Mouse (Mus musculus): ENCODE measurements at regions not wholly inside any gene's neighbourhood (a gene's known extent, or its start where the extent isn't known, plus 50 kb on each side); places are given as distances from the start of the nearest gene placed in this dataset.

- Histone ChIP-seq H3K27me3 (replicated peaks; ENCODE audit: control insufficient read depth, insufficient read depth, low read length) (no peaks in the 10 kb centered on the region), H3K4me1 (ENCODE audit: control insufficient read depth, insufficient read depth, low read length) (no peaks in the 10 kb centered on the region), H3K36me3 (ENCODE audit: control insufficient read depth, insufficient read depth, low read length) (no peaks in the 10 kb centered on the region), H3K4me3 (ENCODE audit: insufficient read depth, low read depth, low read length) (no peak overlapping the region), H3K27ac (ENCODE audit: insufficient read depth, low read depth, low read length) (no peak overlapping the region)
- 59% methylated on average over 2 of the region's 2 CpGs for WGBS
- no peak for DNase-seq
- TF ChIP-seq CTCF (conservative IDR thresholded peaks at IDR 0.05; ENCODE audit: insufficient read depth, insufficient read length, low read depth, low read length): no peak
- TF ChIP-seq POLR2A (IDR thresholded peaks at IDR 0.05; ENCODE audit: low read depth, low read length): no peak
Measured at GRCm38 (mm10) chr7:58488250-58488649, 167.7 kb upstream of the Atp10a start.
